ENCODE assay signal across 12 mouse cellular contexts in genomic region chr19:43949111-43949810, GRCm38 (mm10). TPM values are rescaled to one million over a fixed set of nuclear protein-coding genes. Genes with fewer than 3 reads are reported as not detected.
DNase-seq lines count a peak whose midpoint lies in the region; ATAC-seq lines count a peak whose summit lies in the region.
"Had no signal": no experiment of that assay in that cellular context is flagged by ENCODE, and none has a peak within 500 bp of the region (broad histone marks: within the 10 kb centered on the region; RNA-seq: fewer than 3 reads in every experiment).

No protein-coding gene starts in this region.

- H3K27ac ChIP-seq in forebrain, embryonic 12.5 days = no peak overlapping the region
- no peak overlapping the region for H3K27ac ChIP-seq in forebrain, embryonic 16.5 days (ENCODE audit: low read length)
- H3K27ac ChIP-seq in limb, embryonic 13.5 days = peak overlapping the region; percentile 80
- H3K27ac ChIP-seq: forebrain, embryonic 13.5 days had no signal

- peaks cover 7% of the 10 kb centered on the region for H3K4me1 ChIP-seq in forebrain, embryonic 12.5 days
- no peaks in the 10 kb centered on the region for H3K4me1 ChIP-seq in forebrain, embryonic 16.5 days (replicated peaks; ENCODE audit: control insufficient read depth, insufficient read depth, low read length)
- H3K4me1 ChIP-seq in limb, embryonic 13.5 days = peaks cover 25% of the 10 kb centered on the region

- H3K9ac ChIP-seq in forebrain, embryonic 12.5 days = no peak overlapping the region
- no peak overlapping the region for H3K9ac ChIP-seq in forebrain, embryonic 16.5 days (replicated peaks; ENCODE audit: low read depth, low read length)
- no peak overlapping the region for H3K9ac ChIP-seq in limb, embryonic 13.5 days
- H3K9ac ChIP-seq: forebrain, embryonic 13.5 days had no signal

- no peak overlapping the region for H3K4me3 ChIP-seq in forebrain, embryonic 12.5 days (replicated peaks)
- H3K4me3 ChIP-seq in forebrain, embryonic 16.5 days (replicated peaks; ENCODE audit: low read length) = no peak overlapping the region
- peak overlapping the region; percentile 5 for H3K4me3 ChIP-seq in limb, embryonic 13.5 days
- H3K4me3 ChIP-seq: forebrain, embryonic 13.5 days; megakaryocyte, embryonic 14.5 days had no signal

- no peaks in the 10 kb centered on the region for H3K36me3 ChIP-seq in forebrain, embryonic 12.5 days (replicated peaks)
- no peaks in the 10 kb centered on the region for H3K36me3 ChIP-seq in forebrain, embryonic 16.5 days (ENCODE audit: control insufficient read depth, insufficient read depth)
- H3K36me3 ChIP-seq in limb, embryonic 13.5 days = no peaks in the 10 kb centered on the region

- ATAC-seq in forebrain, embryonic 12.5 days (ENCODE audit: low FRiP score) = no peak
- ATAC-seq in forebrain, embryonic 16.5 days = no peak
- peak; percentile 92 for ATAC-seq in limb, embryonic 13.5 days (ENCODE audit: low FRiP score, low read depth)
- no peak for ATAC-seq in megakaryocyte-erythroid progenitor cell, adult 5-6 weeks (replicated peaks; ENCODE audit: low FRiP score, low TSS enrichment, poor library complexity, severe bottlenecking)
- ATAC-seq: activated CD4-positive, CD25-positive, alpha-beta regulatory T cell, adult 4 months; forebrain, embryonic 13.5 days had no signal

- 0 out of 2 replicates have a peak overlapping the region, but pooled peaks have one; percentile 13 for H3K4me2 ChIP-seq in forebrain, embryonic 12.5 days
- no peak overlapping the region for H3K4me2 ChIP-seq in forebrain, embryonic 16.5 days (ENCODE audit: low read length)
- peak overlapping the region; percentile 53 for H3K4me2 ChIP-seq in limb, embryonic 13.5 days (replicated peaks)
- H3K4me2 ChIP-seq: forebrain, embryonic 13.5 days had no signal

- H3K9me3 ChIP-seq in forebrain, embryonic 12.5 days = no peaks in the 10 kb centered on the region
- H3K9me3 ChIP-seq in forebrain, embryonic 16.5 days (ENCODE audit: control insufficient read depth, low read length) = no peaks in the 10 kb centered on the region
- H3K9me3 ChIP-seq in limb, embryonic 13.5 days = no peaks in the 10 kb centered on the region
- H3K9me3 ChIP-seq: forebrain, embryonic 13.5 days had no signal

- WGBS in forebrain, embryonic 12.5 days = 5% methylated on average over 12 of the region's 12 CpGs
- 5% methylated on average over 12 of the region's 12 CpGs for WGBS in forebrain, embryonic 16.5 days
- WGBS in limb, embryonic 13.5 days = 2% methylated on average over 12 of the region's 12 CpGs

- H3K27me3 ChIP-seq in forebrain, embryonic 12.5 days = no peaks in the 10 kb centered on the region
- H3K27me3 ChIP-seq in forebrain, embryonic 16.5 days (replicated peaks; ENCODE audit: control insufficient read depth, insufficient read depth, low read length) = no peaks in the 10 kb centered on the region
- no peaks in the 10 kb centered on the region for H3K27me3 ChIP-seq in limb, embryonic 13.5 days

- DNase-seq in thymus, postnatal 4 days = peak; percentile 26
- no peak for DNase-seq in thymus, postnatal 25 days
- DNase-seq in adrenal gland, postnatal 25 days = no peak
- no peak for DNase-seq in layer of hippocampus, adult 8-10 months (ENCODE audit: low spot score in 2 of 2)
- DNase-seq: B cell, adult 2 months had no signal

RNA-seq across cellular contexts. Expression of gene Dnmbp, which starts 9.3 kb away (rescaled TPM):
- polyA plus RNA-seq in forebrain, embryonic 12.5 days (2016; fragmentation: Nextera tagmentation; extraction: Ambion mirVana) = 16.9 and 19.1 TPM in 2 replicates
- 7.3 and 8.3 TPM in 2 replicates for polyA plus RNA-seq in forebrain, embryonic 16.5 days (2015; fragmentation: Nextera tagmentation; extraction: Ambion mirVana)
- polyA plus RNA-seq in limb, embryonic 13.5 days (2015; fragmentation: Nextera tagmentation; extraction: Ambion mirVana) = 26.7 and 27.3 TPM in 2 replicates
- 15.9 and 17.1 TPM in 2 replicates for total RNA-seq in adrenal gland, postnatal 25 days (2021)
- 10 to 100 TPM; 10.8 to 13.3 (median 11.7) TPM for total RNA-seq in layer of hippocampus, adult 8-10 months (2022)
- 2.1 and 5.0 TPM in 2 replicates for total RNA-seq in megakaryocyte-erythroid progenitor cell, adult 5-6 weeks (2014; fragmentation: Nextera tagmentation)
- total RNA-seq in megakaryocyte-erythroid progenitor cell, adult 5-6 weeks (2017) = 1.8 and 1.9 TPM in 2 replicates

RNA-seq across cellular contexts. Expression of gene Cpn1, which starts 37.1 kb away (rescaled TPM):
- polyA plus RNA-seq in forebrain, embryonic 12.5 days (2016; fragmentation: Nextera tagmentation; extraction: Ambion mirVana) = 0.10 TPM in 1 of 2 replicates, not detected in the other
- polyA plus RNA-seq in forebrain, embryonic 16.5 days (2015; fragmentation: Nextera tagmentation; extraction: Ambion mirVana) = 0.21 and 0.39 TPM in 2 replicates
- polyA plus RNA-seq in limb, embryonic 13.5 days (2015; fragmentation: Nextera tagmentation; extraction: Ambion mirVana) = 0.15 and 0.46 TPM in 2 replicates
- 0.67 TPM in 1 of 2 replicates, not detected in the other for total RNA-seq in adrenal gland, postnatal 25 days (2021)
- under 1 TPM in 3 of 4 experiments, not detected in 1; 0.27 to 0.37 (median 0.34) TPM for total RNA-seq in layer of hippocampus, adult 8-10 months (2022)
- total RNA-seq in megakaryocyte-erythroid progenitor cell, adult 5-6 weeks (2014; fragmentation: Nextera tagmentation) = not detected in 2 replicates
- total RNA-seq in megakaryocyte-erythroid progenitor cell, adult 5-6 weeks (2017) = not detected in 2 replicates
